Mouse (Mus musculus) T-helper 2 cell (primary cell): ENCODE data around the gene Mrps18b.
"Not testable (repeated sequence)": the region's sequence is repeated elsewhere in the genome, so short reads cannot be mapped to it uniquely, and the experiment has no call there.

Experiments used
- in situ Hi-C: fragments of 300-600 bp; cut with MboI, MseI; formaldehyde crosslinking; loops from one replicate; pipeline ENCODE4 v1.15.1; 2025; ENCODE audit warnings: high pct_unique_total_duplicates

Gene Mrps18b

GRCm38 (mm10) chr17:35916297-35917142 lies at the start of gene Mrps18b, which contains the start of gene Ppp1r10:
Gene Mrps18b (minus strand): TSS chr17:35916389.
Gene Ppp1r10 (plus strand): TSS chr17:35916434.
- in situ Hi-C loops: no loop called here

GRCm38 (mm10) chr17:35963279-35963678 lies 47.1 kb upstream of the Mrps18b start:
- in situ Hi-C loops: loop anchor here (5.0 kb wide), 1 partner anchor 36 kb away; no protein-coding TSS in a partner anchor

GRCm38 (mm10) chr17:35958533-35959223 lies 42.5 kb upstream of the Mrps18b start:
- in situ Hi-C loops: no loop called here

- in situ Hi-C loops: no loop called here
Observed at GRCm38 (mm10) chr17:35954665-35955064, 38.5 kb upstream of the Mrps18b start.

GRCm38 (mm10) chr17:35952559-35952958 lies 36.4 kb upstream of the Mrps18b start:
- in situ Hi-C loops: not testable (repeated sequence)

GRCm38 (mm10) chr17:35950946-35951345 lies 34.8 kb upstream of the Mrps18b start:
- in situ Hi-C loops: not testable (repeated sequence)

- in situ Hi-C loops: loop anchor here (5.0 kb wide), 1 partner anchor 172 kb away; no protein-coding TSS in a partner anchor
Observed at GRCm38 (mm10) chr17:35939941-35940340, 23.8 kb upstream of the Mrps18b start.

GRCm38 (mm10) chr17:35939108-35939507 lies 22.9 kb upstream of the Mrps18b start:
- in situ Hi-C loops: loop anchor here (5.0 kb wide), 1 partner anchor 173 kb away; no protein-coding TSS in a partner anchor

GRCm38 (mm10) chr17:35937700-35938348 lies 21.6 kb upstream of the Mrps18b start:
- in situ Hi-C loops: loop anchor here (5.0 kb wide), 1 partner anchor 174 kb away; no protein-coding TSS in a partner anchor

- in situ Hi-C loops: loop anchor here (5.0 kb wide), 1 partner anchor 177 kb away; no protein-coding TSS in a partner anchor
Observed at GRCm38 (mm10) chr17:35935763-35936162, 19.6 kb upstream of the Mrps18b start.

GRCm38 (mm10) chr17:35932608-35933007 lies 16.4 kb upstream of the Mrps18b start:
- in situ Hi-C loops: no loop called here

GRCm38 (mm10) chr17:35930627-35931026 lies 14.4 kb upstream of the Mrps18b start:
- in situ Hi-C loops: no loop called here

- in situ Hi-C loops: loop anchor here (5.0 to 10.0 kb wide), 2 partner anchors 33 to 55 kb away; partner anchors contain the start of gene Prr3
Observed at GRCm38 (mm10) chr17:35929534-35929933, 13.3 kb upstream of the Mrps18b start.

GRCm38 (mm10) chr17:35927471-35927870 lies 11.3 kb upstream of the Mrps18b start:
- in situ Hi-C loops: loop anchor here (5.0 to 10.0 kb wide), 2 partner anchors 35 to 57 kb away; partner anchors contain the start of gene Prr3

- in situ Hi-C loops: loop anchor here (10.0 kb wide), 1 partner anchor 62 kb away; the partner anchor contains the start of gene Prr3
Observed at GRCm38 (mm10) chr17:35923281-35923680, 7.1 kb upstream of the Mrps18b start.

GRCm38 (mm10) chr17:35922566-35922965 lies 6.4 kb upstream of the Mrps18b start:
- in situ Hi-C loops: loop anchor here (10.0 kb wide), 1 partner anchor 62 kb away; the partner anchor contains the start of gene Prr3

- in situ Hi-C loops: loop anchor here (10.0 kb wide), 1 partner anchor 63 kb away; the partner anchor contains the start of gene Prr3
Observed at GRCm38 (mm10) chr17:35921710-35922109, 5.5 kb upstream of the Mrps18b start.

- in situ Hi-C loops: loop anchor here (10.0 kb wide), 1 partner anchor 64 kb away; the partner anchor contains the start of gene Prr3
Observed at GRCm38 (mm10) chr17:35920862-35921562, 4.8 kb upstream of the Mrps18b start.

- in situ Hi-C loops: loop anchor here (10.0 kb wide), 1 partner anchor 64 kb away; the partner anchor contains the start of gene Prr3
Observed at GRCm38 (mm10) chr17:35920384-35920783, 4.2 kb upstream of the Mrps18b start.

- in situ Hi-C loops: loop anchor here (10.0 kb wide), 1 partner anchor 65 kb away; the partner anchor contains the start of gene Prr3
Observed at GRCm38 (mm10) chr17:35919864-35920301, 3.7 kb upstream of the Mrps18b start.
